Mouse (Mus musculus): ENCODE measurements around the gene Mycbp2.

The Mycbp2 gene

GRCm38 (mm10) chr14:103258745-103259144 lies 87.9 kb downstream of the Mycbp2 start:
- DNase-seq (ENCODE audit: low spot score): no peak

- DNase-seq (ENCODE audit: low spot score): no peak
Measured at GRCm38 (mm10) chr14:103256866-103257265, 89.7 kb downstream of the Mycbp2 start.

GRCm38 (mm10) chr14:103254311-103254710 lies 92.3 kb downstream of the Mycbp2 start:
- no peak for DNase-seq (ENCODE audit: low spot score)

- no peak for DNase-seq (ENCODE audit: low spot score)
Measured at GRCm38 (mm10) chr14:103242020-103242419, 104.6 kb downstream of the Mycbp2 start.

- DNase-seq (ENCODE audit: low spot score): no peak
Measured at GRCm38 (mm10) chr14:103234770-103235169, 111.8 kb downstream of the Mycbp2 start.

GRCm38 (mm10) chr14:103233640-103234593 lies 112.7 kb downstream of the Mycbp2 start:
- DNase-seq (ENCODE audit: low spot score): no peak

- no peak for DNase-seq (ENCODE audit: low spot score)
Measured at GRCm38 (mm10) chr14:103222356-103222755, 124.3 kb downstream of the Mycbp2 start.

GRCm38 (mm10) chr14:103221751-103222150 lies 124.9 kb downstream of the Mycbp2 start:
- DNase-seq (ENCODE audit: low spot score): no peak

- no peak for DNase-seq (ENCODE audit: low spot score)
Measured at GRCm38 (mm10) chr14:103216331-103216730, 130.3 kb downstream of the Mycbp2 start.

- no peak for DNase-seq (ENCODE audit: low spot score)
Measured at GRCm38 (mm10) chr14:103186658-103187057, 160.0 kb downstream of the Mycbp2 start.

GRCm38 (mm10) chr14:103186076-103186475 lies 160.5 kb downstream of the Mycbp2 start:
- DNase-seq (ENCODE audit: low spot score): no peak

GRCm38 (mm10) chr14:103180096-103180495 lies 166.5 kb downstream of the Mycbp2 start:
- no peak for DNase-seq (ENCODE audit: low spot score)

- no peak for DNase-seq (ENCODE audit: low spot score)
Measured at GRCm38 (mm10) chr14:103162923-103163322, 183.7 kb downstream of the Mycbp2 start.

GRCm38 (mm10) chr14:103155685-103156084 lies 190.9 kb downstream of the Mycbp2 start:
- DNase-seq (ENCODE audit: low spot score): no peak

- DNase-seq (ENCODE audit: low spot score): no peak
Measured at GRCm38 (mm10) chr14:103150139-103150538, 196.5 kb downstream of the Mycbp2 start.

GRCm38 (mm10) chr14:103131991-103132390 lies 214.6 kb downstream of the Mycbp2 start:
- DNase-seq (ENCODE audit: low spot score): no peak

- no peak for DNase-seq (ENCODE audit: low spot score)
Measured at GRCm38 (mm10) chr14:103125756-103126155, 220.9 kb downstream of the Mycbp2 start.

- no peak for DNase-seq (ENCODE audit: low spot score)
Measured at GRCm38 (mm10) chr14:103114994-103115670, 231.5 kb downstream of the Mycbp2 start.

GRCm38 (mm10) chr14:103112606-103113363 lies 233.8 kb downstream of the Mycbp2 start:
- DNase-seq (ENCODE audit: low spot score): no peak

GRCm38 (mm10) chr14:103109971-103110370 lies 236.6 kb downstream of the Mycbp2 start:
- DNase-seq (ENCODE audit: low spot score): no peak

GRCm38 (mm10) chr14:103106301-103106700 lies 240.3 kb downstream of the Mycbp2 start:
- no peak for DNase-seq (ENCODE audit: low spot score)

- no peak for DNase-seq (ENCODE audit: low spot score)
Measured at GRCm38 (mm10) chr14:103102731-103103335, 243.8 kb downstream of the Mycbp2 start.

Measured in ovary, postnatal 14 days (tissue).